Mouse (Mus musculus) limb, embryonic 11.5 days (tissue): ENCODE measurements at regions not wholly inside any gene's neighbourhood (a gene's known extent, or its start where the extent isn't known, plus 50 kb on each side); places are given as distances from the start of the nearest gene placed in this dataset.

Experiments used
- ATAC-seq: fragments of 200-750 bp; cut with Nextera tagmentation; 2 replicates; pipeline ENCODE4 v1.8.0; 2017; ENCODE audit warnings: low read depth; ENCODE audit not compliant: insufficient number of reproducible peaks, low FRiP score, low TSS enrichment
- DNase-seq: peaks from one replicate; pipeline ENCODE4 v3.0.0-alpha.2; 2015; ENCODE audit warnings: low spot score
- H3K27ac ChIP-seq: fragments of 300-500 bp; sonication (generic); replicated peaks from 2 replicates; pipeline ENCODE4 v1.5.1; 2014; ENCODE audit warnings: low read depth, mild to moderate bottlenecking, low read length
- H3K27me3 ChIP-seq: fragments of 300-500 bp; sonication (generic); 2 replicates; pipeline ENCODE4 v1.6.1; 2014; ENCODE audit warnings: mild to moderate bottlenecking, low read length, mixed read lengths; ENCODE audit not compliant: control insufficient read depth, insufficient read depth
- H3K36me3 ChIP-seq: fragments of 300-500 bp; sonication (generic); 2 replicates; pipeline ENCODE4 v1.6.1; 2014; ENCODE audit warnings: mild to moderate bottlenecking, low read length, moderate library complexity, mixed read lengths; ENCODE audit not compliant: control insufficient read depth, insufficient read depth
- H3K4me1 ChIP-seq: fragments of 300-500 bp; sonication (generic); 2 replicates; pipeline ENCODE4 v1.6.1; 2014; ENCODE audit warnings: low read length, mixed read lengths; ENCODE audit not compliant: control insufficient read depth, insufficient read depth
- H3K4me2 ChIP-seq: fragments of 300-500 bp; sonication (generic); 2 replicates; pipeline ENCODE4 v1.6.1; 2014; ENCODE audit warnings: low read depth, mild to moderate bottlenecking, moderate library complexity; ENCODE audit not compliant: severe bottlenecking
- H3K4me3 ChIP-seq: fragments of 300-500 bp; sonication (generic); 2 replicates; pipeline ENCODE4 v1.5.1; 2014; ENCODE audit warnings: low read depth, low read length
- H3K9ac ChIP-seq: fragments of 300-500 bp; sonication (generic); 2 replicates; pipeline ENCODE4 v1.6.1; 2014; ENCODE audit warnings: mild to moderate bottlenecking, low read length
- H3K9me3 ChIP-seq: fragments of 300-500 bp; sonication (generic); 2 replicates; pipeline ENCODE4 v1.6.1; 2016; ENCODE audit warnings: low read length; ENCODE audit not compliant: control insufficient read depth
- WGBS: fragments of 180-500 bp; shearing (Covaris S2); extraction: QIAGEN DNeasy Blood & Tissue Kit; methylation state at CpG from one replicate; pipeline ENCODE4 v1.1.7; 2014; 5-methylcytosine and 5-hydroxymethylcytosine counted together

GRCm38 (mm10) chr14:106225401-106225800, 119.4 kb downstream of the Trim52 start:
- no peaks in the 10 kb centered on the region for H3K36me3 ChIP-seq
- H3K9me3 ChIP-seq = no peaks in the 10 kb centered on the region
- no peak overlapping the region for H3K9ac ChIP-seq
- DNase-seq (no peak), ATAC-seq (no peak)
- no peaks in the 10 kb centered on the region for H3K4me1 ChIP-seq
- no peak overlapping the region for H3K4me3 ChIP-seq
- 64% methylated on average over 1 of the region's 1 CpGs for WGBS
- H3K27ac ChIP-seq = no peak overlapping the region
- no peaks in the 10 kb centered on the region for H3K27me3 ChIP-seq
- H3K4me2 ChIP-seq = no peak overlapping the region

GRCm38 (mm10) chr14:106241721-106242405, 135.9 kb downstream of the Trim52 start:
- WGBS = 92% methylated on average over 5 of the region's 5 CpGs
- Histone ChIP-seq H3K9me3 (no peaks in the 10 kb centered on the region), H3K27me3 (no peaks in the 10 kb centered on the region), H3K4me3 (no peak overlapping the region), H3K36me3 (no peaks in the 10 kb centered on the region), H3K4me1 (no peaks in the 10 kb centered on the region), H3K4me2 (no peak overlapping the region), H3K9ac (no peak overlapping the region), H3K27ac (no peak overlapping the region)
- ATAC-seq (no peak), DNase-seq (no peak)

- H3K4me2 ChIP-seq = no peak overlapping the region
- DNase-seq = no peak
- H3K27ac ChIP-seq = no peak overlapping the region
- WGBS = 13% methylated on average over 4 of the region's 4 CpGs
- H3K4me1 ChIP-seq = no peaks in the 10 kb centered on the region
- H3K4me3 ChIP-seq = no peak overlapping the region
- no peak overlapping the region for H3K9ac ChIP-seq
- no peaks in the 10 kb centered on the region for H3K9me3 ChIP-seq
- H3K36me3 ChIP-seq = no peaks in the 10 kb centered on the region
- no peaks in the 10 kb centered on the region for H3K27me3 ChIP-seq
- peak; percentile 65; the same call in 1 of the 2 replicates for ATAC-seq
Observed at GRCm38 (mm10) chr14:106259396-106260108, 153.6 kb downstream of the Trim52 start.

- no peaks in the 10 kb centered on the region for H3K9me3 ChIP-seq
- H3K4me2 ChIP-seq = no peak overlapping the region
- no peak overlapping the region for H3K27ac ChIP-seq
- no peaks in the 10 kb centered on the region for H3K27me3 ChIP-seq
- WGBS = 93% methylated on average over 3 of the region's 3 CpGs
- H3K4me1 ChIP-seq = peaks cover 8% of the 10 kb centered on the region; the same call in 1 of the 2 replicates
- no peaks in the 10 kb centered on the region for H3K36me3 ChIP-seq
- ATAC-seq (no peak), DNase-seq (no peak)
- no peak overlapping the region for H3K4me3 ChIP-seq
- H3K9ac ChIP-seq = no peak overlapping the region
Observed at GRCm38 (mm10) chr14:106265290-106265689, 159.3 kb downstream of the Trim52 start.

- no peak overlapping the region for H3K4me2 ChIP-seq
- no peaks in the 10 kb centered on the region for H3K27me3 ChIP-seq
- no peaks in the 10 kb centered on the region for H3K36me3 ChIP-seq
- H3K4me3 ChIP-seq = no peak overlapping the region
- no peak overlapping the region for H3K27ac ChIP-seq
- no peaks in the 10 kb centered on the region for H3K9me3 ChIP-seq
- WGBS = 71% methylated on average over 12 of the region's 12 CpGs
- DNase-seq = no peak
- H3K9ac ChIP-seq = no peak overlapping the region
- peaks cover 8% of the 10 kb centered on the region; the same call in 1 of the 2 replicates for H3K4me1 ChIP-seq
- ATAC-seq = no peak
Observed at GRCm38 (mm10) chr14:106267679-106268561, 161.9 kb downstream of the Trim52 start.

GRCm38 (mm10) chr14:106269680-106270079, 163.7 kb downstream of the Trim52 start:
- ATAC-seq (peak; percentile 57; the same call in 1 of the 2 replicates), DNase-seq (peak; percentile 44)

GRCm38 (mm10) chr14:106313558-106313957, 207.6 kb downstream of the Trim52 start:
- Histone ChIP-seq H3K4me2 (no peak overlapping the region), H3K36me3 (no peaks in the 10 kb centered on the region), H3K9ac (no peak overlapping the region), H3K27ac (no peak overlapping the region), H3K9me3 (no peaks in the 10 kb centered on the region), H3K4me3 (no peak overlapping the region), H3K27me3 (no peaks in the 10 kb centered on the region), H3K4me1 (no peaks in the 10 kb centered on the region)
- WGBS = 49% methylated on average over 8 of the region's 8 CpGs
- no peak for ATAC-seq
- DNase-seq = no peak

More at GRCm38 (mm10) chr14:106269680-106270079, 163.7 kb downstream of the Trim52 start:
- Histone ChIP-seq H3K4me3 (no peak overlapping the region), H3K9me3 (no peaks in the 10 kb centered on the region), H3K27me3 (no peaks in the 10 kb centered on the region), H3K4me1 (peaks cover 8% of the 10 kb centered on the region; the same call in 1 of the 2 replicates), H3K36me3 (no peaks in the 10 kb centered on the region), H3K9ac (no peak overlapping the region), H3K4me2 (no peak overlapping the region), H3K27ac (peak overlapping the region; percentile 56; the same call in 1 of the 2 replicates)
- 15% methylated on average over 6 of the region's 6 CpGs for WGBS

GRCm38 (mm10) chr14:106314079-106314551, 208.1 kb downstream of the Trim52 start:
- DNase-seq = no peak
- no peak overlapping the region for H3K4me3 ChIP-seq
- no peaks in the 10 kb centered on the region for H3K4me1 ChIP-seq
- no peak for ATAC-seq
- H3K4me2 ChIP-seq = no peak overlapping the region
- H3K27me3 ChIP-seq = no peaks in the 10 kb centered on the region
- H3K27ac ChIP-seq = no peak overlapping the region
- H3K9me3 ChIP-seq = no peaks in the 10 kb centered on the region
- H3K9ac ChIP-seq = no peak overlapping the region
- 75% methylated on average over 9 of the region's 9 CpGs for WGBS
- no peaks in the 10 kb centered on the region for H3K36me3 ChIP-seq
